Mouse (Mus musculus): ENCODE results near the gene Dab1. TPM values are rescaled to one million over a fixed set of nuclear protein-coding genes. Genes with fewer than 3 reads are reported as not detected.

The Dab1 gene
- polyA plus RNA-seq, 2 experiments: 0.19 to 0.34 TPM

DNA sequence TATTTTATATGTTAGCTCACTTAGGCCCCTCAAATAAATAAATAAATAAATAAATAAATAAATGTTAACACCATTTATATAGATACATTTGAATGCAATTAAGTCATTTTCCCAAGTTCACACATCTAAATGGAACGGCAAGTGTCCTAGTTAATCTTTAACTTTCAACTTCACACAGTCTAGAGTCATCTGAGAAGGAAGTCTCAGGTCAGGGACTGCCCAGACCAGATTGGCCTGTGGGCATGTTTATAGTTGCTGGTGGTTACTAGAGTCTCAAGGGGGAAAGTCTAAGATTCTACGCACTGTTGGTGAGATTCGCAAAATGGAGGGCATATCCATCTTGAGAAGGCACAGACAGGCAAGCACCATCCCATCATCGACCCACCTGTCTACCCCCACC, 96.4 kb downstream of the Dab1 start:
- H3K4me1 ChIP-seq (replicated peaks; ENCODE audit: control insufficient read depth in 2 of 2, insufficient read depth in 2 of 2, low read length in 1 of 2): no peaks in the 10 kb centered on the region
- no peak overlapping the region for H3K27ac ChIP-seq
- no peaks in the 10 kb centered on the region for H3K27me3 ChIP-seq (ENCODE audit: control insufficient read depth, insufficient read depth, low read length)
- ATAC-seq (ENCODE audit: insufficient read depth) (no peak), DNase-seq (ENCODE audit: low read depth in 3 of 3, low spot score in 3 of 3) (no peak)
- TF ChIP-seq EP300 (IDR thresholded peaks at IDR 0.05; ENCODE audit: low read depth) (no peak), CTCF (IDR thresholded peaks at IDR 0.05; ENCODE audit: low read depth) (no peak)
- no peak overlapping the region for H3K9ac ChIP-seq (replicated peaks)
- no peak overlapping the region for H3K4me3 ChIP-seq (ENCODE audit: insufficient read depth in 1 of 2, low read depth in 2 of 2, low read length in 2 of 2)
- WGBS (ENCODE audit: insufficient replicate concordance): 76% methylated on average over 4 of the region's 4 CpGs
- no peaks in the 10 kb centered on the region for H3K9me3 ChIP-seq (ENCODE audit: control insufficient read depth, low read length)
- no peaks in the 10 kb centered on the region for H3K36me3 ChIP-seq (replicated peaks; ENCODE audit: control insufficient read depth, insufficient read depth, low read depth)
- no peak overlapping the region for H3K4me2 ChIP-seq (ENCODE audit: low read depth)

DNA sequence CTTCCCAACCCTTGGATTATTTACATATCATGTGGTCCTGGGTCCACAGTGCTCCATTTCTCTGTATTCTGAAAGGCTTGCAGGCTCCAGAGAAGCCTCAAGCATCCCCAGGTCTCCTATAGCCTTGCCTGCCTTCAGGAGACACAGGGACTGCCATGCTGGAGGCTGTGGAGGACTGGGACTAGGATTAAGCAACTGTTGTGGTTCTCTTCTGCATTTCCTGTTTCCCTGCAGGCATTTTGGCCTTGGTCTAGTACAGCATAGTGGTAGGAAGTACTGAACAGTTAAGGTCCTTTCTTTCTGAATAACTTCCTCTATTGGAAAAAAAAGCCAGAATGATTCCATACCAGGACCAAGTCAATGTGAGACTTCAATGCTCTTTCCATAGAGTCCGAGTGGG, 103.6 kb downstream of the Dab1 start:
- H3K4me2 ChIP-seq (ENCODE audit: low read depth): no peak overlapping the region
- no peak overlapping the region for H3K9ac ChIP-seq (replicated peaks)
- no peak overlapping the region for H3K4me3 ChIP-seq (ENCODE audit: insufficient read depth in 1 of 2, low read depth in 2 of 2, low read length in 2 of 2)
- no peaks in the 10 kb centered on the region for H3K4me1 ChIP-seq (replicated peaks; ENCODE audit: control insufficient read depth in 2 of 2, insufficient read depth in 2 of 2, low read length in 1 of 2)
- H3K36me3 ChIP-seq (replicated peaks; ENCODE audit: control insufficient read depth, insufficient read depth, low read depth): no peaks in the 10 kb centered on the region
- ATAC-seq (ENCODE audit: insufficient read depth): no peak
- no peaks in the 10 kb centered on the region for H3K9me3 ChIP-seq (ENCODE audit: control insufficient read depth, low read length)
- no peaks in the 10 kb centered on the region for H3K27me3 ChIP-seq (ENCODE audit: control insufficient read depth, insufficient read depth, low read length)
- TF ChIP-seq EP300 (IDR thresholded peaks at IDR 0.05; ENCODE audit: low read depth): no peak
- no peak for TF ChIP-seq CTCF (IDR thresholded peaks at IDR 0.05; ENCODE audit: low read depth)
- no peak for DNase-seq (ENCODE audit: low read depth in 3 of 3, low spot score in 3 of 3)
- WGBS (ENCODE audit: insufficient replicate concordance): 32% methylated on average over 1 of the region's 1 CpGs
- H3K27ac ChIP-seq: no peak overlapping the region

DNA sequence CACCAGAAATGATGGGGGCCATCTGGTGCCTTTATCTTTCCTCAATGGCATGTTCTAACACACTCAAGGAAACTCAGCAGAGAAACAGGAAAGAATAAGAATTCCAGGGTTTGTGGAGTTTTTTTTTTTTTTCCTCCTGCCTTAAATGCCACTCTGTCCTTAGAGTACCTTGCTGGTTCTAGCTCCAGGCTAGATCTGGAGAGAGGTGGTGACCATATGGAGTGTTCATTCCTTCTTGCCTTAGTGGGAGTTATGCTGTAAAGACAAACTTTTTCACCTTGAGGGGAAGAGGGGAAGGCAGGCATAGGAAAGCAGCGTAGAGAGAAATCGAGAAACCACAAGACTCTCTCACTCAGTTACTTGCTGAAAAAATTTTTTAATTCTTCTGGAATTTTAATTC, 107.3 kb downstream of the Dab1 start:
- Histone ChIP-seq H3K4me2 (ENCODE audit: low read depth) (no peak overlapping the region), H3K27me3 (ENCODE audit: control insufficient read depth, insufficient read depth, low read length) (no peaks in the 10 kb centered on the region), H3K4me1 (replicated peaks; ENCODE audit: control insufficient read depth in 2 of 2, insufficient read depth in 2 of 2, low read length in 1 of 2) (no peaks in the 10 kb centered on the region), H3K36me3 (replicated peaks; ENCODE audit: control insufficient read depth, insufficient read depth, low read depth) (no peaks in the 10 kb centered on the region), H3K4me3 (ENCODE audit: insufficient read depth in 1 of 2, low read depth in 2 of 2, low read length in 2 of 2) (no peak overlapping the region), H3K9me3 (ENCODE audit: control insufficient read depth, low read length) (no peaks in the 10 kb centered on the region), H3K9ac (replicated peaks) (no peak overlapping the region), H3K27ac (no peak overlapping the region)
- no peak for ATAC-seq (ENCODE audit: insufficient read depth)
- WGBS (ENCODE audit: insufficient replicate concordance): 57% methylated on average over 2 of the region's 2 CpGs
- TF ChIP-seq EP300 (IDR thresholded peaks at IDR 0.05; ENCODE audit: low read depth) (no peak), CTCF (IDR thresholded peaks at IDR 0.05; ENCODE audit: low read depth) (no peak)
- no peak for DNase-seq (ENCODE audit: low read depth in 3 of 3, low spot score in 3 of 3)

DNA sequence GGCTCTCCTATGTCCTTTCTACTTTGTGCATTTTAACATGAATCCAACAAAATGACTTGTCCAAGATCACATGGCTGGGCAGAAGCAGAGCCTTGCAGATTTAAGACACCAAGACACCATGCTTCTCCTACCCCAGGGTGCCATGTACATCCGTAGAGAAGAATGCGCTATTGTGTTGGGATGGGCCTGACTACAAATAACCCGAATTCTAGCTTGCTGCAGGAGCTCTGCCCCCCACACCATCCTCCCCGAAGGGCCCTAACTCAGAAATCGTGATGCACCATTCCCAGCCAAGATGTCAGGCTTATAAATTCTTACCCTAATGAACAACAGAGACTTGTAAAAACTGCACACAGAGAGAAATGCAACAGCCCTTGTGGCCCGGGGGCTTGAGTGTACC, 118.0 kb downstream of the Dab1 start:
- WGBS (ENCODE audit: insufficient replicate concordance): 69% methylated on average over 6 of the region's 6 CpGs
- H3K4me1 ChIP-seq (replicated peaks; ENCODE audit: control insufficient read depth in 2 of 2, insufficient read depth in 2 of 2, low read length in 1 of 2): no peaks in the 10 kb centered on the region
- no peaks in the 10 kb centered on the region for H3K27me3 ChIP-seq (ENCODE audit: control insufficient read depth, insufficient read depth, low read length)
- H3K36me3 ChIP-seq (replicated peaks; ENCODE audit: control insufficient read depth, insufficient read depth, low read depth): no peaks in the 10 kb centered on the region
- no peak overlapping the region for H3K9ac ChIP-seq (replicated peaks)
- no peak overlapping the region for H3K4me2 ChIP-seq (ENCODE audit: low read depth)
- no peak for TF ChIP-seq EP300 (IDR thresholded peaks at IDR 0.05; ENCODE audit: low read depth)
- TF ChIP-seq CTCF (IDR thresholded peaks at IDR 0.05; ENCODE audit: low read depth): no peak
- no peak for ATAC-seq (ENCODE audit: insufficient read depth)
- no peak overlapping the region for H3K27ac ChIP-seq
- no peaks in the 10 kb centered on the region for H3K9me3 ChIP-seq (ENCODE audit: control insufficient read depth, low read length)
- DNase-seq (ENCODE audit: low read depth in 3 of 3, low spot score in 3 of 3): no peak
- no peak overlapping the region for H3K4me3 ChIP-seq (ENCODE audit: insufficient read depth in 1 of 2, low read depth in 2 of 2, low read length in 2 of 2)

DNA sequence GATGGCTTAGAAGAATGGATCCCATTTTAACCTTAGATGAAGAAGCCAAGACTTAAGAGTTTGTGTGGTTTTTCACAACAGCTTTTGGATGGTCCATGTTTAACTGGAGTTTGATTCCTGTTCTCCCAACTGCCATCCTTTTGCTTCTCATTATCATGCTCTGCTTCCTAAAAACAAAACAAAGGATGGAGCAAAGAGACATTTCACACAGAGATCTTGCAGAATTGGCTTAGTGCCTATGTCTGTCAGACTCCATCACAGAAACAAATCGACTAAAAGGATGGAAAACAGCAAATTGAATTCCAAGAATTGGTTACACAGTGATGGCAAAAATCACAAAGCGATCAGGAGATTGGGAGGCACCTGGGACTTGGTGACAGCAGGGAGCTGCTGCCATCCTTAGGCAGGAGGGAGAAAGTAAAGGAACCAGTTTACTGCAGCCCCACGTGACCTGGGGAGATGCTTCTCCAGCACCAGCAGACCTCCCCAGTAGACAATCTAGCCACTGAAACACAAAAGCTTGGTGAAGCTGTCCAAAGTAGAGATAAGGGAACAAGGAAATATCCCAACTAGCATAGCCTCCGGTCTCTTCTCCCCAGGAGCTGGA, 132.2 kb downstream of the Dab1 start:
- Histone ChIP-seq H3K9me3 (ENCODE audit: control insufficient read depth, low read length) (no peaks in the 10 kb centered on the region), H3K27ac (no peak overlapping the region), H3K9ac (replicated peaks) (no peak overlapping the region), H3K4me1 (replicated peaks; ENCODE audit: control insufficient read depth in 2 of 2, insufficient read depth in 2 of 2, low read length in 1 of 2) (no peaks in the 10 kb centered on the region), H3K36me3 (replicated peaks; ENCODE audit: control insufficient read depth, insufficient read depth, low read depth) (no peaks in the 10 kb centered on the region), H3K4me2 (ENCODE audit: low read depth) (no peak overlapping the region), H3K4me3 (ENCODE audit: insufficient read depth in 1 of 2, low read depth in 2 of 2, low read length in 2 of 2) (no peak overlapping the region), H3K27me3 (ENCODE audit: control insufficient read depth, insufficient read depth, low read length) (no peaks in the 10 kb centered on the region)
- DNase-seq (ENCODE audit: low read depth in 3 of 3, low spot score in 3 of 3) (no peak), ATAC-seq (ENCODE audit: insufficient read depth) (no peak)
- TF ChIP-seq EP300 (IDR thresholded peaks at IDR 0.05; ENCODE audit: low read depth): no peak
- no peak for TF ChIP-seq CTCF (IDR thresholded peaks at IDR 0.05; ENCODE audit: low read depth)
- WGBS (ENCODE audit: insufficient replicate concordance): 33% methylated on average over 4 of the region's 4 CpGs
